Mouse (Mus musculus) neural tube, embryonic 10.5 days (tissue): ENCODE measurements around the gene Gm18596.
"Not testable (repeated sequence)": the region's sequence is repeated elsewhere in the genome, so short reads cannot be mapped to it uniquely, and the experiment has no call there.

Experiments used
- DNase-seq: peaks from one replicate; pipeline ENCODE4 v3.0.0-alpha.2; 2017; ENCODE audit warnings: low spot score; ENCODE audit errors: extremely low spot score

The Gm18596 gene

GRCm38 (mm10) chr10:77713734-77714133 lies 28.7 kb downstream of the Gm18596 start:
- DNase-seq: no peak

- DNase-seq: not testable (repeated sequence)
These were observed 31.3 kb downstream of the Gm18596 start, which contains the start of gene Gm10024 for GRCm38 (mm10) chr10:77711157-77711556. TSS of gene Gm10024 (plus strand) at chr10:77711457.

GRCm38 (mm10) chr10:77709831-77710230 lies 32.6 kb downstream of the Gm18596 start:
- DNase-seq: no peak

GRCm38 (mm10) chr10:77706326-77706725 lies 36.1 kb downstream of the Gm18596 start, which contains the start of gene Gm10272:
TSS of gene Gm10272 (plus strand) at chr10:77706626.
- no peak for DNase-seq

- no peak for DNase-seq
These were observed 45.3 kb downstream of the Gm18596 start, which contains the start of gene Gm9508 for GRCm38 (mm10) chr10:77697133-77697532. TSS of gene Gm9508 (minus strand) at chr10:77697233.
